Mouse (Mus musculus) spleen, embryonic (tissue): ENCODE measurements around the gene Rps2.

Experiments
- CTCF ChIA-PET: fragments of 350-600 bp; sonication (Branson Sonifier 250); formaldehyde crosslinking; loops from one replicate; lab custom pipeline; 2022; lab: Charles Lee

The Rps2 gene

DNA sequence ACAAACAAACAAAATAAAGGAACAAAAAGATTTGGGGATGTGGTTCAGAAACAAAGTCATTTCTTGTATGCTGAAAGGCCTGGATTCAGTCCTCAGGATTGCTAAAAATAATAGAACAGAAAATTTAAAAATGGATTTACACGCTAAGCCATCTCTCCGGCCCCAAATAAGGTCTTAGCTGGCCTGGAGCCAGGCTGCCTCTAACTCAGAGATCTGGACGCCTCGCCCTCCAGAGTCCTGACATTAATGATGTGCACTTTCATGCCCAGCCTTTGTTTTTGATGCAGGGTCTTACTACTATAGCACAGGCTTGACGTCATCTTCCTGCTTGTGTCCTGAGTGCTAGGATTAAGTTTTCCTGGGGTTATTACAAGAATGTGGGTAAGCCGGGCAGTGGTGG is 11.2 kb downstream of the Rps2 start:
- CTCF ChIA-PET: no interaction called here

GRCm38 (mm10) chr17:24730787-24731186 is 12.9 kb downstream of the Rps2 start:
- CTCF ChIA-PET: no interaction called here

- CTCF ChIA-PET: no interaction called here
Measured at GRCm38 (mm10) chr17:24732233-24732935, 14.5 kb downstream of the Rps2 start.

GRCm38 (mm10) chr17:24733434-24734050 is 15.6 kb downstream of the Rps2 start:
- CTCF ChIA-PET: interaction anchor here (1.4 kb wide), 1 partner anchor 8 kb away, joined by 5 read pairs; the partner anchor contains the start of gene Ndufb10

GRCm38 (mm10) chr17:24734513-24734912 is 16.6 kb downstream of the Rps2 start:
- CTCF ChIA-PET: interaction anchor here (1.4 kb wide), 1 partner anchor 9 kb away, joined by 5 read pairs; the partner anchor contains the start of gene Ndufb10

GRCm38 (mm10) chr17:24735446-24735845 is 17.5 kb downstream of the Rps2 start:
- CTCF ChIA-PET: interaction anchor here (0.5 kb wide), 1 partner anchor 1805 kb away, joined by 3 read pairs; no protein-coding TSS in a partner anchor

- CTCF ChIA-PET: interaction anchor here (0.8 kb wide), 1 partner anchor 10 kb away, joined by 3 read pairs; no protein-coding TSS in a partner anchor
Measured at GRCm38 (mm10) chr17:24736330-24737051, 18.6 kb downstream of the Rps2 start, which contains the start of gene Msrb1. Gene Msrb1, plus strand, starts transcription at chr17:24736642.

DNA sequence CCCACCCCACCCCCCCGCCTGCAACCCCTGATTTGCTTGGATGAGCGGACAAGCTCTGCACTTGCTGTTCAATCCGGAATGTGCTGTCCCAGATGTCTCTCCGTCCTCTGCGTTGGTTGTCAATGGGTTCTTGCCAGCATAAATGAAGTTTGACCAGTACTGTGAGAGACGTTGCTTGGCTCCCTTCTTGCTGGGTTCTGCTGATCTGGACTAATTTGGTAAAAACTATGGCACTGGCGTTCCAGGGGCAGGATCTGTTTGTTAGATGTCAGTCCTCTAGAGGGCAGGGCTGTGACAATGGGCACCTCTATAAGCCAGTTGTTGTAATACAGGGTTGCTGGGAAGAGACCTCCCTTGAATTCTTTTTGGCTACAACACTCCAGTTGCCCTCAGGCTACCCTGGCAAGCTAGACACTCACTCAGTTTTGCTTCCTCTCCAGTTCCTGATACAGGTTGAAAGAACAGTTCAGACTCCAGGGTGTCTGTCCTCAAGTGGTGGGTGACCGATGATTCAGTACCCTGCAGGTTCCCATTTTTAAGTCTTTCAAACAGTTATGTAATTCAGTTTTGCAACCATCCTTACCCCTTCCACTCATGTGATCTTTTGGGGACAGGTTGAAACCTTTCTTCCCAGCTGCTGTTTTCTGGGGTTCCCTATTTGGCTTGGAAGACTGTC is 19.4 kb downstream of the Rps2 start:
- CTCF ChIA-PET: interaction anchor here (0.8 kb wide), 1 partner anchor 10 kb away, joined by 3 read pairs; no protein-coding TSS in a partner anchor

DNA sequence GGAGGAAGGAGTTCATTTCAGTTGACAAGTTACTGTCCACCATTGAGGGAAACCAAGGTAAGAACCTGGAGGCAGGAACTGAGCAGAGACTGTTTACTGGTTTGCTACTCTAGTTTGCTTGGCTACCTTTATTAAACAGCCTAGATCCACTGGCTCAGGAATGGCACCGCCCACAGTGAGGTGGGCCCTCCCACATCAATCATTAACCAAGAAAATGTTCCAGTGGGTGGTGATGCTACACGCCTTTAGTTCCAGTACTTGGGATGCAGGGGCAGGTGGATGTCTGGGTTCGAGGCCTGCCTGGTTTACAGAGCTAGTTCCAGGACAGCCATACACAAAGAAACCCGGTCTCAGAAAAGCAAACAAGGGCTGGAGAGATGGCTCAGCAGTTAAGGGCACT is 20.3 kb downstream of the Rps2 start:
- CTCF ChIA-PET: no interaction called here

DNA sequence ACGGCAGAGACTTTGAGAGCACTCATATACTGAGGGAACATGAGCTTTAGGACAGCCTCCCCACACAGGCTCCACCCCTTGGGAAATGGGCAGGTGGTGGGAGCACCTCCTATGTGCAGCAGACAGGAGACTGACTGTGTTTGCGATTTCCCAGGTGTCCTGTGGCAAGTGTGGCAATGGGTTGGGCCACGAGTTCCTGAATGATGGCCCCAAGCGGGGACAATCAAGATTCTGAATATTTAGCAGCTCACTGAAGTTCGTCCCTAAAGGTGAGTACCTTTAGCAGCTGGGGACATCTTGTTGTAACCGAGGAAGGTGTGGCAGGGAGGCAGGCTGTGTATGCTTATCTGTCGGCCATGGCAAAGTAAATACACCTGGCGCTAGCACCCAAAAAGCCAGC is 22.0 kb downstream of the Rps2 start:
- CTCF ChIA-PET: no interaction called here

- CTCF ChIA-PET: no interaction called here
Measured at GRCm38 (mm10) chr17:24742307-24742706, 24.4 kb downstream of the Rps2 start.

GRCm38 (mm10) chr17:24743896-24744295 is 26.0 kb downstream of the Rps2 start:
- CTCF ChIA-PET: no interaction called here

GRCm38 (mm10) chr17:24744381-24744780 is 26.5 kb downstream of the Rps2 start:
- CTCF ChIA-PET: no interaction called here

- CTCF ChIA-PET: no interaction called here
Measured at GRCm38 (mm10) chr17:24745526-24746497, 27.9 kb downstream of the Rps2 start.

DNA sequence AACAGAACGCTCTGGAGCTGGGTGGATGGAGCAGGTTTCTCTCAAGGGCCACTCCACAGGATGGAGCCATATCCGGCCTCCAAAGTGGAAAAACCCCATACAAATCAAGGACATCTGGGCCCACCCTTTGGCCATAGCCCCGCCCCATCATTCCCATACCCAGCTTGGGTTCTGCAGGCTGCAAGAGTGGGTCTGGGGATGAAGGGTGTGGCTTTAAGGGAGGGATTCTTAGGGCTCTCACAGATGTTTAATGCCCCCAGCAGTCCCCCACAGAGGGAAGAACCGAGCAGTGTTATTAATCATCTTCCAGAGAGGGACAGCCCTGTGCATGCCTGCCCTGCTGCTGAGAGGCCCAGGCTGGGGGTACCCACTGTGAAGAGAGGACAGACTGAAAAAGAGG is 29.1 kb downstream of the Rps2 start:
- CTCF ChIA-PET: interaction anchor here (1.1 kb wide), 1 partner anchor 10 kb away, joined by 3 read pairs; the partner anchor contains the start of gene Msrb1

GRCm38 (mm10) chr17:24751528-24751927 is 33.6 kb downstream of the Rps2 start:
- CTCF ChIA-PET: no interaction called here

DNA sequence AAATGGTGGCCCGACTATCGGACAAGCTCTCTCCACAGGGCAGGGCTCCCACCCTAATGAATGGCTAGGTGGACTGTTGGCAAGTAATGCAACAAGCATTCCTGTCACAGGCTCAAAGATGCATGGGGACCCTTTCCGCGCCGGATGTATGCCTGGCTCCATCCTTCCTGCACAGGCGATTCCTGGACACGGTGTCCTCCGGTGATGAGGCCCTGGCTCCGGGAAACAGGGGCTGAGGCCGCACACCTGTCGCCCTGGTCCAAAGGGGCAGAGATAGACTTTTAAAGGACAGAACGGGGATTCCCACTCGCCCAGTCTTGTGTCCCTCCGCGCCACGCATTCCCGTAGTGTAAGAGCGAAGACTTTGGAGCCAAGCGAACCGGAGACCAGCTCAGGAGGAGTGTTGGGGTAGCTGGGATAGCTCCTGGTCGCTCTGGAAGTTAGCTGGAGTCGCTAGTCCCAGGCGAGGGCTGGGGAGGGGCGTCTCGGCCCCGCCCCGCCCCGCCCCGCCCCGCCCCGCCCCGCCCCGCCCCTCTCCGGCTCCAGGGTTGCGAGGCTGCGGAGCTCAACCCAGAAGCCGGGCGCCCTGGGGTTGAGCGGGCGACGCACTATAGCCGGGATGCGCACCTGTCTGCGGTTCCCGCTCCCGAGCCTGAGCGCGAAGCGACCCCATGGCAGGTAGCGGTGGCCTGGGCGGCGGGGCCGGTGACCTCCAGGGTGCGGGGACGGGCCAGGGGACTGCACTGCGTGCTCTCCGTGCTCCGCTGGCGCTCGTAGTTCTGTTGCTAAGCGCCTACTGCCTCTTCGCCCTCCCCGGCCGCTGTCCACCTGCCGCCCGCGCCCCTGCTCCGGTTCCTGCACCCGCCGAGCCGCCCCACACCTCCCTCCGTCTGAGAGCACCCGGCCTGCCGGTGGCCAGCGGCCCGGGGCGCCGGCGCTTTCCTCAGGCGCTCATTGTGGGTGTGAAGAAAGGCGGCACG is 34.8 kb downstream of the Rps2 start, which contains the start of gene Hs3st6:
Hs3st6 (plus strand) TSS at position 574 of the 980 bp plus-strand sequence.
- CTCF ChIA-PET: interaction anchor here (0.6 to 0.7 kb wide), 2 partner anchors 11 to 901 kb away, joined by 4 read pairs; no protein-coding TSS in a partner anchor

DNA sequence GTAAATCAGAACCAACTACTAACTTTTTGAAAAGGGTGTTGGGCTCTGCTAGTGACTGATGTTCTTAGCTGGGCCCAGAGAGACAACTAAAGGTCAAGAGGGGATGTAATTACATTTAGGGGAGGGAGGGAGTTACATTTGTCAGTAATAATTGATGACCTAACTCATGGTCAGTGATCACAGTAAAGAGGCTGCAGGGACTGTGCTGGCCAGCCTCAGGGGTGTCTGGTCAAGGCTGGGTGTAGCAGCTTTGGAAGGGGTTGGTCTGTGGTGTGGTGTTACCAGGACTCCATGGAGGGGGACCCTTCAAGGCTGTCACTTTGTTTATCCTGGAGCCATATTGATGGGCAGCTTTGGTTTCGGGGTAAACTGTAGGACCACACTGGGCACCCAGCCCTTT is 39.5 kb downstream of the Rps2 start:
- CTCF ChIA-PET: no interaction called here

GRCm38 (mm10) chr17:24761121-24761520 is 43.2 kb downstream of the Rps2 start:
- CTCF ChIA-PET: interaction anchor here (0.6 kb wide), 1 partner anchor 11 kb away, joined by 3 read pairs; no protein-coding TSS in a partner anchor
